Mouse (Mus musculus): ENCODE measurements around the gene Slc22a22. TPM values are rescaled to one million over a fixed set of nuclear protein-coding genes. Genes with fewer than 3 reads are reported as not detected.
"Not testable (repeated sequence)": the region's sequence is repeated elsewhere in the genome, so short reads cannot be mapped to it uniquely, and the experiment has no call there.

The Slc22a22 gene
- total and polyA plus RNA-seq, 2 experiments from 2014 or later: not detected

DNA sequence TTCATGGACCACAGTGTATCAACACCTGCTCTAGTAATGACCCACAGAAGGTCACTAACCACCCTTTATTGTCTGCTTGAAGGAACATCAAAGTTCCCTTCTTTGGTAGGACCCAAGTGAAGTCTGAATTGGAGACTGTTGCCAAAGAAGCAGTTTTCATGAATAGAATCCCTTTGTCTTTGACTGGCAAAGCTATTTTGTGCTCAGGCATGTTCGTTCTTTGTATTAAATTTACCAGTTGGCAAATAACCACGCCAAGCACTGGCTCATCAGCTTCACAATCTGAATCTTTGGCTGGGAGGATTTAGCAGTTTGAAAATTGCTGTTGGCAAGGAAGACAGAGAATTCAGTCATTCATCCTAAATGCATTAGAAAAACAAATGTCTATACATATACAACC, 160.9 kb downstream of the Slc22a22 start:
- no peaks in the 10 kb centered on the region for H3K36me3 ChIP-seq (replicated peaks; ENCODE audit: control insufficient read depth, insufficient read depth, low read length)
- no peaks in the 10 kb centered on the region for H3K27me3 ChIP-seq (ENCODE audit: control insufficient read depth, insufficient read depth, low read length)
- ATAC-seq (ENCODE audit: insufficient read depth, low read depth): no peak
- no peak overlapping the region for H3K9ac ChIP-seq (replicated peaks; ENCODE audit: low read depth, low read length)
- no peak overlapping the region for H3K27ac ChIP-seq (ENCODE audit: low read depth)
- no peaks in the 10 kb centered on the region for H3K4me1 ChIP-seq (ENCODE audit: control insufficient read depth, insufficient read depth)
- no peak overlapping the region for H3K4me3 ChIP-seq (ENCODE audit: low read depth, low read length)
- no peaks in the 10 kb centered on the region for H3K9me3 ChIP-seq (replicated peaks; ENCODE audit: control insufficient read depth, low read length)
- WGBS: 89% methylated on average over 2 of the region's 2 CpGs
- H3K4me2 ChIP-seq (ENCODE audit: low read depth, low read length): no peak overlapping the region
- no peak for DNase-seq (ENCODE audit: low spot score)
- no peak for TF ChIP-seq CTCF (IDR thresholded peaks at IDR 0.05; ENCODE audit: low read depth)
- TF ChIP-seq EP300 (IDR thresholded peaks at IDR 0.05; ENCODE audit: low read depth): no peak

DNA sequence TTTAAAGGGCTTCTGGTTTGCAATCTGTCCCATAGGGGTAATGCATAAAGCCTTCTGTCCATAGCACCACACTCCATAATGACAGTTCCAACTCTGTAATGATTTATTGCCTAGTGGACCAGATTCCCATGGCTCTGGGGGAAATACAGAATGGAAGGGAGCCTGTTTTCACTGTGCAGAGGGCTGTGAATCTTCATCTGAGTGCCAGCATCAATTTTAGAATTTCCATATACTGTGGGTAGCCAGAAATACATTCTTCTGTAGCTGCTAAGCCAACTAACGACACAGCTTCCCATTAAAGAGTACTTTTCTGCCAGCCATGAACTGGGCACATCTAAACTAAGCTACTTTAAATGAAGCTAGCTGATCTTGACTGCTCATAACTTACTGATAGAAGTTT, 174.7 kb downstream of the Slc22a22 start:
- TF ChIP-seq EP300 (IDR thresholded peaks at IDR 0.05; ENCODE audit: low read depth) (no peak), CTCF (IDR thresholded peaks at IDR 0.05; ENCODE audit: low read depth) (no peak)
- no peaks in the 10 kb centered on the region for H3K4me1 ChIP-seq (ENCODE audit: control insufficient read depth, insufficient read depth)
- no peak overlapping the region for H3K4me2 ChIP-seq (ENCODE audit: low read depth, low read length)
- H3K27ac ChIP-seq (ENCODE audit: low read depth): no peak overlapping the region
- no peaks in the 10 kb centered on the region for H3K9me3 ChIP-seq (replicated peaks; ENCODE audit: control insufficient read depth, low read length)
- no peak overlapping the region for H3K4me3 ChIP-seq (ENCODE audit: low read depth, low read length)
- no peaks in the 10 kb centered on the region for H3K36me3 ChIP-seq (replicated peaks; ENCODE audit: control insufficient read depth, insufficient read depth, low read length)
- 71% methylated on average over 1 of the region's 1 CpGs for WGBS
- no peaks in the 10 kb centered on the region for H3K27me3 ChIP-seq (ENCODE audit: control insufficient read depth, insufficient read depth, low read length)
- ATAC-seq (ENCODE audit: insufficient read depth, low read depth): no peak
- no peak for DNase-seq (ENCODE audit: low spot score)
- no peak overlapping the region for H3K9ac ChIP-seq (replicated peaks; ENCODE audit: low read depth, low read length)

DNA sequence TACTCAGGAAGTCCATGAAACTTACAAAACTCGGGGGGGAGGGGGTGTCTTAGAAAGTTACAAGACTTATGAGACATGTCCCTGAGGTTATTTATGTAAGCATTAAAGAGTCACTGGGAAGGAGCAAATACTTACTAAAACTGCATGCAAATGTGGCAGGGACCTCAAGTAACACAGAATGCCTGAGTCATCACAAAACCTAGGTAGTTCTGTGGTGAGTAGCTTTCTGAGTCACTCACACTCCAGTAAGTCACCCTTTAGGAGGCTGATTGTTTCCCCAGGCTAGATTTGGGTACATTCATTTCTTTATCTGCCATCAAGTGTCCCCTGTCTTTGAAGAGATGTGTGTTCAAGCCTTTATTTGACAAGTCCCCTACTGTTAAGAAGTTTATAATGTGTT, 198.9 kb downstream of the Slc22a22 start:
- 20% methylated on average over 1 of the region's 1 CpGs for WGBS
- H3K4me2 ChIP-seq (ENCODE audit: low read depth, low read length): no peak overlapping the region

DNA sequence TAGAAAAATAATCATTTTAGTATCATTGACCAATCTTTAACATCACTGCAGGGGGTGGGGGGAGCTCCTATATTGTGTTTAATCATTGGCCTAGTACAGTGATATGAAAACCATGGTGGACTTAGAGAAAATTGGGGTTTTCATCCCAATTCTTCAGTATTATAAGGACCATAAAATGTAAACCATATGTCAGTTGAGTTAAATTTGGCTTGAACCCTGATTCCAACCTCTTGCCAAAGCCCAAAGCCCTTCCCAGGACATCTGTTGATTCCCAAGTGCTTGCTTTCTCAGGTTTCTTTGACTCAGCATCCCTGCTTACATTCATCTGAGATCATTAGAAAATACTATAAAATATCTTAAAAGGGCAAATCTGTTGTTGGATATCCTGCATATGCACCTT, 201.0 kb downstream of the Slc22a22 start:
- H3K4me3 ChIP-seq (ENCODE audit: low read depth, low read length): no peak overlapping the region
- TF ChIP-seq CTCF (IDR thresholded peaks at IDR 0.05; ENCODE audit: low read depth) (no peak), EP300 (IDR thresholded peaks at IDR 0.05; ENCODE audit: low read depth) (no peak)
- DNase-seq (ENCODE audit: low spot score) (no peak), ATAC-seq (ENCODE audit: insufficient read depth, low read depth) (no peak)
- no peaks in the 10 kb centered on the region for H3K9me3 ChIP-seq (replicated peaks; ENCODE audit: control insufficient read depth, low read length)
- H3K4me2 ChIP-seq (ENCODE audit: low read depth, low read length): no peak overlapping the region
- no peaks in the 10 kb centered on the region for H3K4me1 ChIP-seq (ENCODE audit: control insufficient read depth, insufficient read depth)
- H3K27ac ChIP-seq (ENCODE audit: low read depth): no peak overlapping the region
- H3K36me3 ChIP-seq (replicated peaks; ENCODE audit: control insufficient read depth, insufficient read depth, low read length): no peaks in the 10 kb centered on the region
- no peaks in the 10 kb centered on the region for H3K27me3 ChIP-seq (ENCODE audit: control insufficient read depth, insufficient read depth, low read length)
- H3K9ac ChIP-seq (replicated peaks; ENCODE audit: low read depth, low read length): no peak overlapping the region

More for the DNA sequence above, 198.9 kb downstream of the Slc22a22 start:
- TF ChIP-seq EP300 (IDR thresholded peaks at IDR 0.05; ENCODE audit: low read depth) (no peak), CTCF (IDR thresholded peaks at IDR 0.05; ENCODE audit: low read depth) (no peak)
- Histone ChIP-seq H3K36me3 (replicated peaks; ENCODE audit: control insufficient read depth, insufficient read depth, low read length) (no peaks in the 10 kb centered on the region), H3K4me3 (ENCODE audit: low read depth, low read length) (no peak overlapping the region), H3K27ac (ENCODE audit: low read depth) (no peak overlapping the region), H3K4me1 (ENCODE audit: control insufficient read depth, insufficient read depth) (no peaks in the 10 kb centered on the region), H3K9me3 (replicated peaks; ENCODE audit: control insufficient read depth, low read length) (no peaks in the 10 kb centered on the region), H3K9ac (replicated peaks; ENCODE audit: low read depth, low read length) (no peak overlapping the region), H3K27me3 (ENCODE audit: control insufficient read depth, insufficient read depth, low read length) (no peaks in the 10 kb centered on the region)
- no peak for ATAC-seq (ENCODE audit: insufficient read depth, low read depth)
- DNase-seq (ENCODE audit: low spot score): no peak

DNA sequence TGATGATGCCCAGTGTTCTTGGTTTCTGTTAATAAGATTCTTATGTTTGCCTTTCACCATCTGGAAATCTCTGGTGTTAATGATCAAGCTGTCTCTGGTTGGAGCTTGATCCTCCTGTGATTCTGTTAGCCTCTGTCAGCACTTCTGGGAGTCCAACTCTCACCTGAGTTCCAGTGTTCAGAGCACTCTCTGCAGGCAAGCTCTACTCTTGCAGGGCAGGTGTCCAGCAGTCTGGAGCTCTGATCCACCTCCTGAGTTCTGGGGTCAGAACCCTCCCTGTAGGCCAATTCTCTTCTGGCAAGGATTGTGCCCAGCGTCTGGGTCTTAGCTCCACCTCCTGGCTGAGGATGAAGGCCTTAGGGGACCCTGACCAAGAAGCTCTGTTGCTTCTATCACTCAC, 237.4 kb downstream of the Slc22a22 start:
- H3K4me2 ChIP-seq (ENCODE audit: low read depth, low read length): not testable (repeated sequence)
- 68% methylated on average over 1 of the region's 1 CpGs for WGBS

DNA sequence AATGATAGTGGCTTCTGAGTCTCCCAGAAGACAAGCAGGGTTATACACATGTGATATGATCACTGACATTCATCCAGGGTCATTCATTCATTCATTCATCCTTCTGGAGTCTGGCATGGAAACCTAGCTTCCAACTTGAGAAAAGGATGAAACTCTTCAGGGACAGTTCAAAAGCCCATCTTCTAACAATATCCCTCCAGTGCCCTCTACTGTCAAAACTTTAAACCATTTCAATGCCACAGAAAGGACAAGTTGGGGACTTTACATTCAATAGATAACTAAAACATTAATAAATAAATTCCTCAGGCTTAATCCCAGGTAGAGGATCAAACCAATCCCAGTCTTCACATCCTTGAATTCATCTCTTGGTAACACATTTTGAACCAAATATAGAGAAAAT, 247.0 kb downstream of the Slc22a22 start:
- Histone ChIP-seq H3K4me3 (ENCODE audit: low read depth, low read length) (no peak overlapping the region), H3K4me1 (ENCODE audit: control insufficient read depth, insufficient read depth) (no peaks in the 10 kb centered on the region), H3K27me3 (ENCODE audit: control insufficient read depth, insufficient read depth, low read length) (no peaks in the 10 kb centered on the region), H3K9me3 (replicated peaks; ENCODE audit: control insufficient read depth, low read length) (no peaks in the 10 kb centered on the region), H3K36me3 (replicated peaks; ENCODE audit: control insufficient read depth, insufficient read depth, low read length) (no peaks in the 10 kb centered on the region), H3K27ac (ENCODE audit: low read depth) (no peak overlapping the region), H3K4me2 (ENCODE audit: low read depth, low read length) (no peak overlapping the region), H3K9ac (replicated peaks; ENCODE audit: low read depth, low read length) (no peak overlapping the region)
- no peak for TF ChIP-seq EP300 (IDR thresholded peaks at IDR 0.05; ENCODE audit: low read depth)
- 0 out of 2 replicates have a peak, but pooled peaks have one; percentile 24 for TF ChIP-seq CTCF (IDR thresholded peaks at IDR 0.05; ENCODE audit: low read depth)
- DNase-seq (ENCODE audit: low spot score) (no peak), ATAC-seq (ENCODE audit: insufficient read depth, low read depth) (no peak)

More for the DNA sequence above, 237.4 kb downstream of the Slc22a22 start:
- ATAC-seq (ENCODE audit: insufficient read depth, low read depth); H3K27ac ChIP-seq (ENCODE audit: low read depth); H3K9ac ChIP-seq (replicated peaks; ENCODE audit: low read depth, low read length); H3K27me3 ChIP-seq (ENCODE audit: control insufficient read depth, insufficient read depth, low read length); H3K4me1 ChIP-seq (ENCODE audit: control insufficient read depth, insufficient read depth); H3K4me3 ChIP-seq (ENCODE audit: low read depth, low read length); H3K9me3 ChIP-seq (replicated peaks; ENCODE audit: control insufficient read depth, low read length); DNase-seq (ENCODE audit: low spot score); H3K36me3 ChIP-seq (replicated peaks; ENCODE audit: control insufficient read depth, insufficient read depth, low read length): not testable (repeated sequence)
